Mouse (Mus musculus): Measurements from ENCODE around the gene Aptx. TPM values are rescaled to one million over a fixed set of nuclear protein-coding genes. Genes with fewer than 3 reads are reported as not detected.

Aptx gene
- polyA plus RNA-seq, 2 experiments from 2014 or later, result 30.5 to 44.1 TPM

DNA sequence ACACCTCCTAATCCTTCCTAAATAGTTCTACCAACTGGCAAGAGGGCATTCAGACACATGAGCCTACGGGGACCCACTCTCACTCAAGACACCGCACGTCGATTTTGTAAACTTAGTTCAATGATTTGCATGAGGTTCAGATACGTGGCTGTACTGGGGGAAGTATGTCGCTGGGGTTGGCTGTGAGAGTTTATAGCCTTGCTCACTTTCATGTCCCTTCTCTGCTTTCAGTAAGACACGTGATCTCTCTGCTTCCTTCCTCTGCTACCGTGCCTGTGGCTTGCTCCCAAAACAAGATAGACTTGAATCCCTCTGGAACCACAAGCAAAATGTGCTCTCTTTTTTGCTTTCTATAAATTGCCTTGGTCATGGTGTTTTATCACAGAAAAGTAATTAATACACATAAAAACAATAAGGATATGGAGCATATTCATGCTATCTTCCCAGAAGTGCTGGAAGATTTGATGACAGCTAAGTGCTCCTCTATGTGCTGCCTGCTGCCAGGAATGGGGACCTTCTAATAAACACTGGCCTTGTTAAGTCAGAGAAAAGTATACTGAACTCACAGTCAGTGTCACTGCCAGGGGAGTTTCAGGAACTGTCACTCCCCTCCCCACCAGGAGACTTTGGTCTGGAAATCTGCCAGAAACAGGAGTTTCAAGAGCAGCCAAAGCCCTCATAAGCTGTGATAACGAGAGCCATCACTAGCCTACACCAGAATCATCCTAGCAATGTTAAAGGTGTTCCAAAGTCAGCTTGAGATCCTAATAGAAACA, 36.6 kb downstream of the Aptx start:
- no peak for ATAC-seq

DNA sequence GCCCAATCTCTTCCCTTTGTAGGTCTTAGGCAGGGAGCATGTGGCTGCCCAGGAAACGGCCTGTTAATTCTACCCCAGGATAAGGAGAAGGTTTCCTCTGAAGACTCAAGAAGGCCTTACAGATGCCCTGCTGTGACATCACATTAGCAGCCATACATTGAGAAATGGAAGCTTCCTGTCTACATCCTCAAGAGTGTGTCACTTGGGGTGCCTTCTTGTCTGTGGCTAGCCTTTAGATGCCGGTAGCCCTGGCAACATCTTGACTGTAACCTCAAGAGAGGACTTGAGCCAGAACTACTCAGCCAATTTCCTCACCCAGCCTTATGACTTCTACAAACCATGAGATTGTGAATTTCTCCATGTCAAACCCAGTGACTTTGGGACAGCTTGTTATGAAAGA, 51.9 kb downstream of the Aptx start:
- no peak for ATAC-seq

DNA sequence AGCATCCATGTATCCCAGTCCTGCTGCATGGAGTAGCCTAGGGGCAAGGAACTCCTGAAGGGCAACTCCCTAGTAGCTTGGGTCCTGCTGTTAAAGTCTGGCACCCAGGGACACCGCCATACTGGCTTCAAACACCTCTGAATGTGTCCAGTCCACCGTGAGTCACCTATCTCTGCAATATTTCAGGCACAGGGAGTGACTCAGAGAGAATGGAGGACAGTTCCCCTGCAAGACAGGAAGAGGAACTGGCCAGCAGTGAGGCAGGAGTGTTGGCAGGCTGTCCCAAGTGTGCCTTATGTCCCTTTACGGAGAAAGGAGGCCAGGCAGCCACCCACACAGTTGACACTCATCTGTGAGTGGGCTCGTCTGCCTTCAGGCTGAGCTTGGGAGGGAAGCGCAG, 53.9 kb downstream of the Aptx start:
- no peak for ATAC-seq

DNA sequence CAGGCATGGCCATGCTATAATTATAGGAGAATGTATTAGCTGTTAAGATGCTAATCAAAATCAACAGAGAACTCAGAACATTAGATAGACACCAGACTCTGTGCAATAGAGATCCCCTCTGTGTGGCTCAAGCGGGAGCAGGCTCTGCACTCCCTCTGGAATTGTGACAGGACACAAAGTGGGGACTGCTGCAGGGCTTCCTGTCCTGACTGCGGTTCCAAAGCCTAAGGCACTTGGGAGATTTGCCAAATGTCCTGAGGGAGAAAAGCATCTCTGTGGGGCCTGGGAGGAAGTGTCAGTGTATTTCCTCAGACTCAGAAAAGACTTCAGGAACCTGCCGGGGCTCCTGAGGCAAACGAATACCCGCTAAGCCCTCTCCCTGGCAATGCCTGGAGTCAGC, 59.4 kb downstream of the Aptx start:
- ATAC-seq, result no peak

DNA sequence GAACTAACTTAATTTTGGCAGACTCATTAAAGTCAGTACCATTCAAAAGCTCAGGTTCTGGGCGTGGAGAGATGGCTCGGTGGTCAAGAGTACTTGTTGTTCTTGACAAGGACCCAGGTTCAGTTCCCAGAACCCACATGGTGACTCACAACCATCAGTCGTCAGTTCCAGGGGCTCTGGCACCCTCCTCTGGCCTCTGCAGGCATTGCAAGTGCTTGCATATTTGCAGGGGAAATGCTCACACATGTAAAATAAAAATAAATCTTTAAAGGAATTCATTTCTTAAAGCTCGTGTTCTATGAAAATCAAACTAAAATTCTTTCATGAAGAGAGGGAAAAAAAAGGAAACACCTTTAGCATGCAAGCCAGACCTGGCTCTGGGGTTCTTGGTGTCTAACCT, 62.0 kb downstream of the Aptx start:
- no peak for ATAC-seq

Other genes starting within 250 kb of the Aptx start
- gene Tmem215, start 231.0 kb downstream of the Aptx start, polyA plus RNA-seq (2017; shearing (Covaris generic)), result under 1 TPM in 1 of 2 experiments, not detected in 1; 0.15 TPM
- gene Dnaja1, start 19.0 kb upstream of the Aptx start, polyA plus RNA-seq (2017; shearing (Covaris generic)), result 100 to 1,000 TPM; 399 to 683 TPM
- gene Smu1, start 54.7 kb upstream of the Aptx start, polyA plus RNA-seq (2017; shearing (Covaris generic)), result 100 to 1,000 TPM; 122 to 123 TPM
- 10 to 100 TPM; 52.5 to 61.3 TPM for gene B4galt1, start 150.8 kb upstream of the Aptx start, polyA plus RNA-seq (2017; shearing (Covaris generic))
- not detected for gene Spink4, start 216.9 kb upstream of the Aptx start, polyA plus RNA-seq (2017; shearing (Covaris generic))
- 10 to 100 TPM; 10.0 to 15.8 TPM for gene Bag1, start 245.1 kb upstream of the Aptx start, polyA plus RNA-seq (2017; shearing (Covaris generic))
- gene Chmp5, start 245.2 kb upstream of the Aptx start, polyA plus RNA-seq (2017; shearing (Covaris generic)), result 100 to 1,000 TPM; 106 to 129 TPM